Mouse (Mus musculus) lung, embryonic 16.5 days (tissue): Measurements from ENCODE around the gene Rsu1. TPM values are rescaled to one million over a fixed set of nuclear protein-coding genes. Genes with fewer than 3 reads are reported as not detected.

ENCODE experiments used
- ATAC-seq: fragments of 200-750 bp; cut with Nextera tagmentation; 2 replicates; pipeline ENCODE4 v1.8.0; 2017; ENCODE audit warnings: low read depth, mild to moderate bottlenecking, moderate library complexity
- H3K27ac ChIP-seq: fragments of 300-500 bp; sonication (generic); 2 replicates; pipeline ENCODE4 v1.5.1; 2014; ENCODE audit warnings: mild to moderate bottlenecking, control low read depth, low read length
- H3K27me3 ChIP-seq: fragments of 300-500 bp; sonication (generic); 2 replicates; pipeline ENCODE4 v1.6.1; 2014; ENCODE audit warnings: low read depth, low read length, mixed read lengths; ENCODE audit not compliant: control insufficient read depth, insufficient read depth
- H3K36me3 ChIP-seq: fragments of 300-500 bp; sonication (generic); 2 replicates; pipeline ENCODE4 v1.6.1; 2014; ENCODE audit warnings: low read length; ENCODE audit not compliant: control insufficient read depth, insufficient read depth
- H3K4me1 ChIP-seq: fragments of 300-500 bp; sonication (generic); replicated peaks from 2 replicates; pipeline ENCODE4 v1.6.1; 2014; ENCODE audit warnings: low read length, mixed read lengths; ENCODE audit not compliant: control insufficient read depth, insufficient read depth
- H3K4me2 ChIP-seq: fragments of 300-500 bp; sonication (generic); 2 replicates; pipeline ENCODE4 v1.6.1; 2014; ENCODE audit warnings: low read depth, low read length, control low read depth
- H3K4me3 ChIP-seq: fragments of 300-500 bp; sonication (generic); 2 replicates; pipeline ENCODE4 v1.5.1; 2014; ENCODE audit warnings: mild to moderate bottlenecking, low read length, control low read depth
- H3K9ac ChIP-seq: fragments of 300-500 bp; sonication (generic); 2 replicates; pipeline ENCODE4 v1.6.1; 2014; ENCODE audit warnings: low read length, control low read depth
- H3K9me3 ChIP-seq: fragments of 300-500 bp; sonication (generic); 2 replicates; pipeline ENCODE4 v1.6.1; 2016; ENCODE audit warnings: low read length; ENCODE audit not compliant: control insufficient read depth
- WGBS: fragments of 180-500 bp; shearing (Covaris S2); extraction: QIAGEN DNeasy Blood & Tissue Kit; methylation state at CpG from one replicate; pipeline ENCODE4 v1.1.7; 2014; 5-methylcytosine and 5-hydroxymethylcytosine counted together
- polyA plus RNA-seq: library from polyadenylated mRNA; unstranded; fragments of >200 nt; fragmentation: Nextera tagmentation; extraction: Ambion mirVana; gene quantifications from 2 replicates; pipeline ENCODE4 v1.2.1, GENCODE M21; 2015

The Rsu1 gene
- polyA plus RNA-seq, 1 experiment from 2014 or later = 187 TPM

DNA sequence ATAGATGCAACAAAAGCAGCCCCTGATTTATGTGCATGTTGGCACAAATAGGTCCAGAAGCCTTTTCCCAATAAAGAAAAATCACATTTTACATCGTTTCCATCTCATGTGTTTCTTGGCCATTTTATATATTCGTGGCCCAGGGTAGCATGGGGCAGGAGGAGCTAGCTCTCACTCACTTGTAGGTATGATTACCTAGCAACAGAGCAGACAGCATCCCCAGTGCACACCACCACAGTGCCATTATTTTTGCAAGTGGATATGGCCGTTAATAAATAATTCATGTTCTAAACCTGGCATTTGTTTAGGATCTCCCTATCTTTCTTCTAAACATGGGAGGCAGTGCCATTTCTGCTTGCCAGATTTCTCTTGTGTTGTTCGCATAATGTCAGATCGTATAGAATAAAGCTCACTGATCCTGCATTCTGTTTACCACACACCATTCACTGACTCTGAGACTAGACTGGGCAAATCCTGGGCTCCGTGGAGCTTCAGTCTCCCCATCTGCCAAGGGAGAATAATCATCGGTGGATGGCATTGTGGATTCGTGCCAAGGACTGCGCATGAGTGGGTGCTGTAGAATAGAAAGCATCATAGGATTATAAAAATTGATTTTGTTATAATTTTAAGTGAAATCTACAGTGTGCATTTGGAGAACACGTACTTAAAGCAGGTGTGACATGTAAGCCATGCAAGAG is 93.4 kb downstream of the Rsu1 start:
- no peaks in the 10 kb centered on the region for H3K4me1 ChIP-seq
- no peaks in the 10 kb centered on the region for H3K9me3 ChIP-seq
- H3K36me3 ChIP-seq = no peaks in the 10 kb centered on the region
- H3K9ac ChIP-seq = no peak overlapping the region
- no peak overlapping the region for H3K27ac ChIP-seq
- H3K27me3 ChIP-seq = no peaks in the 10 kb centered on the region
- no peak overlapping the region for H3K4me3 ChIP-seq
- WGBS = 90% methylated on average over 10 of the region's 10 CpGs
- no peak overlapping the region for H3K4me2 ChIP-seq
- ATAC-seq = no peak

DNA sequence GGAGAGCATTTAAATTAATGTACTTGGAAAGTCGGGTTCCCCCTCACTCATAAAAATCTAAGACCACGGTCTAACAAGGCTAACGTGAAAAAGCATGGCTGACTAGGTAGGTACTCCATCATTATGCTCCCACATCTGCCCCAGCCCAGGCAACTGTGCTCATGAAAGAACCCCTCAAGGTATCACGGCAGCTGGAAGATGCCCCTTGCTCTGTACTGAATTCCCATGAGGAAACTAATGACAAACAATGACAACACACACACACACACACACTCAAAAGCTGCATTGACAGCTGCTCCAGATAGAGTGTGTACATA is 95.0 kb downstream of the Rsu1 start:
- no peaks in the 10 kb centered on the region for H3K27me3 ChIP-seq
- H3K27ac ChIP-seq = no peak overlapping the region
- no peaks in the 10 kb centered on the region for H3K9me3 ChIP-seq
- H3K9ac ChIP-seq = no peak overlapping the region
- H3K4me2 ChIP-seq = no peak overlapping the region
- H3K4me1 ChIP-seq = no peaks in the 10 kb centered on the region
- no peak for ATAC-seq
- no peak overlapping the region for H3K4me3 ChIP-seq
- 73% methylated on average over 4 of the region's 4 CpGs for WGBS
- no peaks in the 10 kb centered on the region for H3K36me3 ChIP-seq

DNA sequence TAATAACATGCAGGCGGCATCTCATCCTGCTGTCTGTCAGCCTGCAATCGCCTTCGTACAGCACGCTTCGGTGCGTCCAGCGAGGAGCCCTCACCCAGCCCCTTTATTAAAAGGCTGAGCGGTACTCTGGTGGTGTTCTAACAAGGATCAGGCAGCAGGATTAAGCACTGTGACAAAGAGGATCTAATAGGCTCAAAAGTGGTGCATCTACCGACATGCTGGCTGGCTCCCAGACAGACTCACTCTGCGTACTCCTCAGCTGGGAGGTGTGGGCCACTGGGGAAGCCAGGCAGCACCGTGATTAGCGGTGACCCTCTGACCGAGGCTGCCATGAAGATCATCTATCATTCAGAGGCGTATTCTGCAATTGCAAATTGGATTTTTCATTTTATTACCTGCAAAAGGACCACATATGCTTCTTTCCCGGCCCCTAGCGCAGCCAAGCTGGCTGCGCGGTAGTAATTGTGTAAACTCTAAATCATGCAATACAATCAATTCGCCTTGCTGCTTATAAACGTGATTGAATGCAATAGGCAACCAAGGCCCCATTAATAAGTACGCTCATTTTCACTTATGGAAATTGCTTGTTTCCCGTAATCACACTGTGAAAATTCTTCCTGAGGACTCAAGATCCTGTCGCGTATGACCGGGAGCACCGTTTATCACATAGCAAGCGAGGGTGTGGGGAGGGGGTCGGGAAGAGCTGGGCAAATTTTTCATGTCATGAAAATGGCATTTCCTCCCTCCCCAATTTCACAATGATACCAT is 95.5 kb downstream of the Rsu1 start:
- no peaks in the 10 kb centered on the region for H3K9me3 ChIP-seq
- no peak overlapping the region for H3K4me3 ChIP-seq
- H3K27me3 ChIP-seq = no peaks in the 10 kb centered on the region
- no peaks in the 10 kb centered on the region for H3K4me1 ChIP-seq
- H3K36me3 ChIP-seq = no peaks in the 10 kb centered on the region
- no peak for ATAC-seq
- 72% methylated on average over 28 of the region's 28 CpGs for WGBS
- H3K4me2 ChIP-seq = no peak overlapping the region
- no peak overlapping the region for H3K27ac ChIP-seq
- no peak overlapping the region for H3K9ac ChIP-seq

DNA sequence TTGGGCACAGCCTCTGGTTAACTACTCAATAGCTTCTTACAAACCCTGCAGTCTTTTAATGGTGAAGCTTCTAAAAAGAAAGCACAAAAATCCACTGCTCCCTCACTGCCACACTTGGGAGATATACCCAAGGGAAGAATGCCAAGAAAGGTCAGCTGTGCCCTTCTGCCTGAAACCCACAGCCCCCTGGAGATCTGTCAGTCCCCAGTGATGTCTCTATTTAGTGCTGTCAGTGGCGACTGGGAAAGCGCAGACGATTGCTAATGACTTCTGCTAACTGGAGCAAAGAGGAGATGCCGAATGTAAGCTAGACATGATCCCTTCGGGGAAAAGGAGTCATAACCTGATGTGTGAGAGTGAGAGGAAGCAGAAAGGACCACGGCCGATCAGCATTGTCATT is 96.8 kb downstream of the Rsu1 start:
- WGBS = 78% methylated on average over 7 of the region's 7 CpGs
- no peaks in the 10 kb centered on the region for H3K36me3 ChIP-seq
- no peaks in the 10 kb centered on the region for H3K9me3 ChIP-seq
- H3K4me3 ChIP-seq = no peak overlapping the region
- H3K27ac ChIP-seq = no peak overlapping the region
- H3K9ac ChIP-seq = no peak overlapping the region
- H3K4me2 ChIP-seq = no peak overlapping the region
- ATAC-seq = no peak
- no peaks in the 10 kb centered on the region for H3K4me1 ChIP-seq
- H3K27me3 ChIP-seq = no peaks in the 10 kb centered on the region

DNA sequence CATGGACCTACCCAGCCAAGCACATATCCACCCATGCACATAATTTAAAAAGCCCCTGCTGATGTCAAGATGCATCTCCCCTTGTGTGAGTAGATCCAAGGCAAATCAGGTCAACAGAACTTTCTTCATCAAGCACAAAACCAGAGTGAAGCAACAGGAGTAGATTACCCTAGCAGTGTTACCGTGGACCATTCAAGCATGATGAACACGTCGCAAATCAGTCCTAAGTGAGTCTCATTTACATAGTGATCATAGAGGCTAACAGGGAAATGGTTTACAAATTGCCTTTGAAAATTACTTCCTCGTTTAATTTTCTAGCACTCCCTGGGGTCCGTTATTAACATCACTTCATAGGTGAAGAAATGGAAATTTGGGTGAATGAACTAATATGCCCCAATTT is 100.6 kb downstream of the Rsu1 start:
- H3K9ac ChIP-seq = no peak overlapping the region
- no peak overlapping the region for H3K27ac ChIP-seq
- 89% methylated on average over 5 of the region's 5 CpGs for WGBS
- no peaks in the 10 kb centered on the region for H3K9me3 ChIP-seq
- no peaks in the 10 kb centered on the region for H3K4me1 ChIP-seq
- no peaks in the 10 kb centered on the region; the same call in 1 of the 2 replicates for H3K36me3 ChIP-seq
- no peaks in the 10 kb centered on the region for H3K27me3 ChIP-seq
- no peak overlapping the region for H3K4me3 ChIP-seq
- H3K4me2 ChIP-seq = no peak overlapping the region
- no peak for ATAC-seq

DNA sequence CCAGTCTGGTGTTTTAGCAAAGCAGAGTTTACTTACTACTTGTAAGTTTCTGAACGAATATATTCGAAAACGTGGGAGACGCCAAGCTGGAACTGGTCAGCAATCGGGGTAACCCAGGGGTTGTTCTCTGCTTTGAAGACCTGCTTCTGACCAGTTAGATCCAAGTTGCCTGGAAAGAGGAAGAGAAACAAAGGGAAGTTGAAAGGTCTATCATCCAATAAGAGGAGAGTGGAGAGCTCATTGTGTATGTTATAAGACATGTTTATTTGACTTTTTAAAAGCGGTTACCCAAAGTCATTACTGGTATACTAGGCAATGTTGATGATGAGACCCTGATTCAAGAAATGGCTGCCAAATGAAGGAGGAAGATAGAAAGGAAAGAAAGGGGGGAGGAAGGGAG is 101.3 kb downstream of the Rsu1 start:
- Histone ChIP-seq H3K27ac (no peak overlapping the region), H3K4me1 (no peaks in the 10 kb centered on the region), H3K9me3 (no peaks in the 10 kb centered on the region), H3K4me2 (no peak overlapping the region), H3K4me3 (no peak overlapping the region), H3K9ac (no peak overlapping the region), H3K36me3 (no peaks in the 10 kb centered on the region; the same call in 1 of the 2 replicates), H3K27me3 (no peaks in the 10 kb centered on the region)
- WGBS = 79% methylated on average over 6 of the region's 6 CpGs
- no peak for ATAC-seq

DNA sequence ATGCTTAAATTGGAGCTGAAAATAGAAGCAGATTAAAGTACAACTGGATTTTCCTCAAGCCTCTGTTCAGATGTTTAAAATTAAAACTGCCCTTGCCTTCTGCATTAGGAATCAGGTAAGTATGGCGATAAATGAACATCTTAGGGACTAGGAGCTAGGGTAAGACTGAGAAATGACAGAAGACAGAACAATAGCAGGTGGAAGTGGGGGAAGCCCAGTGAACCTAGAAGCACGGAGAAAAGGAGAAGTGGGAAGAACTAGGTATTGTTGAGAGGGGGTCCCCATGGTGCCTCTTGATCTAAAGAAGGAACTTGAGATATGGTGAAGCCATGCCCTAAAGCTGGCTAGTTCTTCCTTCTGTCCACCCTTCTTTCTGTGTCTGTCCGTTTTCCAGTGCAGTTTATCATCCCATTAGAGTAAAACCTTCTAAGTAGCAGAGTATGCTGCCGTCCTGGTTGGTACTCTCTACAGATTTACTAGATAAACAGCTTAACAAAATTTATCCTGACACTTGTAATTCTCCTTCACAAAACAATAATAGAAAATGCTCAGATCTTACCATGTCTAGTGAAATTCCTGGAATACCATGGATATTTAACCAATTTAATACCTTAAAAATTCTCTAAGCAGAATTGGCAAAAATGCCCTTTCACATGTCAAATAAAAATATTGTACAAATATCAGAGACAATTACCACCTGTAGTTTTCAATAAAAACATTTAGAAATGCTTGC is 101.9 kb downstream of the Rsu1 start:
- Histone ChIP-seq H3K4me3 (no peak overlapping the region), H3K27ac (no peak overlapping the region), H3K9ac (no peak overlapping the region), H3K4me2 (no peak overlapping the region), H3K4me1 (no peaks in the 10 kb centered on the region), H3K27me3 (no peaks in the 10 kb centered on the region), H3K36me3 (no peaks in the 10 kb centered on the region; the same call in 1 of the 2 replicates), H3K9me3 (no peaks in the 10 kb centered on the region)
- no peak for ATAC-seq
- 81% methylated on average over 4 of the region's 4 CpGs for WGBS

DNA sequence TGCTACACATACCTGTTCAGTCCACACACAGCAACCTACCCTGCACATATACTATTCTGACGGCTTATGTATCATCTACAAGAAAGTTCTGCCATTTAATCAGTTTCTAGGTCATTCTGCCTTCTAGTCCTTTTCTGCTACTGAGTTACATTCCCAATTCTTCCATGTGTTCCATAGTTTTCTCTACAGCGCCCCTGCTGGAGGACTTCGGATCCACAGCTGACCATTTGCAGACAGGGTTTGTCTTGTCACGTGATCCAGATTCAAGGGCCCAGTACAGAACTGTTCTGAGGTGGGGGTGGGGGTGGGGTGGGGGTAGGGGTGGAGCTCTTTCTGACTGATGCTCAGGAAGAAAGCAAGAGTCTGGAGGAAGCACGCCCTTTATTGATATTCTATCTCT is 102.5 kb downstream of the Rsu1 start:
- Histone ChIP-seq H3K4me2 (no peak overlapping the region), H3K4me1 (no peaks in the 10 kb centered on the region), H3K9me3 (no peaks in the 10 kb centered on the region), H3K4me3 (no peak overlapping the region), H3K27me3 (no peaks in the 10 kb centered on the region), H3K9ac (no peak overlapping the region), H3K27ac (no peak overlapping the region), H3K36me3 (no peaks in the 10 kb centered on the region; the same call in 1 of the 2 replicates)
- no peak for ATAC-seq
- 48% methylated on average over 5 of the region's 5 CpGs for WGBS

DNA sequence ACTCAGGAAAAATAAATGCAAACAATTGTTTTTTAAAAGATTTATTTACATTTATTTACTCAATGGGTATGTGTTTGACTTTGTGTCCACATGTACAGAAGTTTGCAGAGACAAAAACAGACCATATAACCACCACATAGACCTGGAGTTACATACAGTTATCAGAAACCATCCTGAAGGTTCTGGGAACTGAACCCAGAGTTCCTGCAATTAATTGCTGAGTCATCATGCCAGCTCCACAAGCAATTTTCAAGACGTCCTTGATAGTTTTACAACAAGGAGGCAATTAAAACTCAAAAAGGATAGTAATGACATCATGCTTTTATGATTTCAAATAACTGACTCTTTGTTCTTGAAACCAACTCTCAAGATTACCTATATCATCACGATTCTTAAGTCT is 109.5 kb downstream of the Rsu1 start:
- H3K4me3 ChIP-seq = no peak overlapping the region
- no peaks in the 10 kb centered on the region for H3K4me1 ChIP-seq
- H3K27me3 ChIP-seq = no peaks in the 10 kb centered on the region
- WGBS = 72% methylated on average over 2 of the region's 2 CpGs
- no peak overlapping the region for H3K4me2 ChIP-seq
- no peak overlapping the region for H3K27ac ChIP-seq
- ATAC-seq = no peak
- H3K36me3 ChIP-seq = no peaks in the 10 kb centered on the region; the same call in 1 of the 2 replicates
- no peak overlapping the region for H3K9ac ChIP-seq
- no peaks in the 10 kb centered on the region for H3K9me3 ChIP-seq
